Mouse (Mus musculus): ENCODE measurements around the gene Robo3.
A peak's percentile ranks its signal among the peaks of the same experiment; 100 is the strongest.

The Robo3 gene

GRCm38 (mm10) chr9:37430582-37430981 lies 2.5 kb downstream of the Robo3 start:
- DNase-seq (ENCODE audit: low read depth, low spot score): peak; percentile 89

GRCm38 (mm10) chr9:37429326-37429725 lies 3.7 kb downstream of the Robo3 start:
- DNase-seq (ENCODE audit: low read depth, low spot score): no peak

GRCm38 (mm10) chr9:37421239-37421638 lies 11.8 kb downstream of the Robo3 start:
- no peak for DNase-seq (ENCODE audit: low read depth, low spot score)

GRCm38 (mm10) chr9:37420676-37421075 lies 12.4 kb downstream of the Robo3 start:
- peak; percentile 38 for DNase-seq (ENCODE audit: low read depth, low spot score)

- no peak for DNase-seq (ENCODE audit: low read depth, low spot score)
Observed at GRCm38 (mm10) chr9:37418791-37419190, 14.3 kb downstream of the Robo3 start.

- no peak for DNase-seq (ENCODE audit: low read depth, low spot score)
Observed at GRCm38 (mm10) chr9:37414666-37415065, 18.4 kb downstream of the Robo3 start.

- DNase-seq (ENCODE audit: low read depth, low spot score): no peak
Observed at GRCm38 (mm10) chr9:37412989-37413388, 20.1 kb downstream of the Robo3 start.

- DNase-seq (ENCODE audit: low read depth, low spot score): no peak
Observed at GRCm38 (mm10) chr9:37409698-37410445, 23.2 kb downstream of the Robo3 start.

GRCm38 (mm10) chr9:37407850-37408502 lies 25.1 kb downstream of the Robo3 start:
- no peak for DNase-seq (ENCODE audit: low read depth, low spot score)

GRCm38 (mm10) chr9:37406372-37406771 lies 26.7 kb downstream of the Robo3 start:
- no peak for DNase-seq (ENCODE audit: low read depth, low spot score)

- DNase-seq (ENCODE audit: low read depth, low spot score): no peak
Observed at GRCm38 (mm10) chr9:37403011-37403410, 30.0 kb downstream of the Robo3 start.

- DNase-seq (ENCODE audit: low read depth, low spot score): no peak
Observed at GRCm38 (mm10) chr9:37402501-37402900, 30.5 kb downstream of the Robo3 start.

GRCm38 (mm10) chr9:37401802-37402201 lies 31.2 kb downstream of the Robo3 start, which contains the start of gene Robo4:
TSS of gene Robo4 (plus strand) at chr9:37401897.
- no peak for DNase-seq (ENCODE audit: low read depth, low spot score)

GRCm38 (mm10) chr9:37400585-37400984 lies 32.5 kb downstream of the Robo3 start:
- DNase-seq (ENCODE audit: low read depth, low spot score): no peak

GRCm38 (mm10) chr9:37393482-37394131 lies 39.4 kb downstream of the Robo3 start:
- no peak for DNase-seq (ENCODE audit: low read depth, low spot score)

- no peak for DNase-seq (ENCODE audit: low read depth, low spot score)
Observed at GRCm38 (mm10) chr9:37392071-37392470, 41.0 kb downstream of the Robo3 start.

- DNase-seq (ENCODE audit: low read depth, low spot score): no peak
Observed at GRCm38 (mm10) chr9:37390891-37391290, 42.2 kb downstream of the Robo3 start.

- DNase-seq (ENCODE audit: low read depth, low spot score): no peak
Observed at GRCm38 (mm10) chr9:37384284-37385182, 48.5 kb downstream of the Robo3 start.

- DNase-seq (ENCODE audit: low read depth, low spot score): no peak
Observed at GRCm38 (mm10) chr9:37383161-37383560, 49.9 kb downstream of the Robo3 start.

GRCm38 (mm10) chr9:37375718-37376117 lies 57.3 kb downstream of the Robo3 start:
- DNase-seq (ENCODE audit: low read depth, low spot score): no peak

- no peak for DNase-seq (ENCODE audit: low read depth, low spot score)
Observed at GRCm38 (mm10) chr9:37371232-37371801, 61.7 kb downstream of the Robo3 start.

Measured in telencephalon, adult 2 months (tissue).